Mouse (Mus musculus): ENCODE measurements around the gene Taf1d. TPM values are rescaled to one million over a fixed set of nuclear protein-coding genes. Genes with fewer than 3 reads are reported as not detected.

Gene Taf1d
- total RNA-seq, 2 experiments from 2014 or later: 439 to 1,383 TPM

Other genes starting within 250 kb of the Taf1d start
- gene Hephl1, start 194.1 kb upstream of the Taf1d start, total RNA-seq (2014; fragmentation: Nextera tagmentation): not detected in 2 replicates
- gene Hephl1, start 194.1 kb upstream of the Taf1d start, total RNA-seq (2017): not detected in 2 replicates
- gene Vstm5, start 67.2 kb upstream of the Taf1d start, total RNA-seq (2014; fragmentation: Nextera tagmentation): 3.0 and 3.4 TPM in 2 replicates
- 0.88 and 1.5 TPM in 2 replicates for gene Vstm5, start 67.2 kb upstream of the Taf1d start, total RNA-seq (2017)
- gene Med17, start 26.3 kb upstream of the Taf1d start, total RNA-seq (2014; fragmentation: Nextera tagmentation): 26.1 and 33.5 TPM in 2 replicates
- gene Med17, start 26.3 kb upstream of the Taf1d start, total RNA-seq (2017): 28.2 and 37.4 TPM in 2 replicates
- 6.5 and 8.3 TPM in 2 replicates for gene 4931406C07Rik, start 234 bp downstream of the Taf1d start, total RNA-seq (2014; fragmentation: Nextera tagmentation)
- gene 4931406C07Rik, start 234 bp downstream of the Taf1d start, total RNA-seq (2017): 5.2 and 6.7 TPM in 2 replicates
- 71.0 and 86.0 TPM in 2 replicates for gene Cep295, start 51.6 kb downstream of the Taf1d start, total RNA-seq (2014; fragmentation: Nextera tagmentation)
- gene Cep295, start 51.6 kb downstream of the Taf1d start, total RNA-seq (2017): 45.3 and 66.4 TPM in 2 replicates
- 20.5 and 23.7 TPM in 2 replicates for gene Smco4, start 187.2 kb downstream of the Taf1d start, total RNA-seq (2014; fragmentation: Nextera tagmentation)
- 8.5 and 20.7 TPM in 2 replicates for gene Smco4, start 187.2 kb downstream of the Taf1d start, total RNA-seq (2017)

Data from megakaryocyte-erythroid progenitor cell, adult 5-6 weeks (primary cell).